Mouse (Mus musculus) MEL (cell line): ENCODE measurements at regions not wholly inside any gene's neighbourhood (a gene's known extent, or its start where the extent isn't known, plus 50 kb on each side); places are given as distances from the start of the nearest gene placed in this dataset.

Experiments used
- DNase-seq: peaks from one replicate; pipeline ENCODE4 v3.0.0; 2011; ENCODE audit warnings: low read depth, low spot score
- H3K27ac ChIP-seq: 2 replicates; pipeline ENCODE4 v1.5.1; 2012; ENCODE audit warnings: low read depth, mild to moderate bottlenecking, control low read depth, low read length, moderate library complexity; ENCODE audit not compliant: control insufficient read depth
- H3K27me3 ChIP-seq, 2 experiments: fragments of 150-350 bp in 1 of 2; sonication (generic) in 1 of 2; 2 replicates each; pipeline ENCODE4 v1.6.1; 2012; ENCODE audit warnings: low read length in 2 of 2, mild to moderate bottlenecking in 2 of 2, improper control_type of control experiment in 1 of 2, moderate library complexity in 1 of 2; ENCODE audit not compliant: insufficient read depth in 2 of 2, control insufficient read depth in 1 of 2
- H3K36me3 ChIP-seq, 2 experiments: 2 replicates each; pipeline ENCODE4 v1.6.1; 2012 to 2014; ENCODE audit warnings: low read length in 2 of 2, improper control_type of control experiment in 1 of 2, inconsistent platforms in 1 of 2, mild to moderate bottlenecking in 1 of 2; ENCODE audit not compliant: insufficient read depth in 2 of 2, control insufficient read depth in 1 of 2
- H3K4me1 ChIP-seq, 2 experiments: fragments of 150-350 bp in 1 of 2; sonication (generic) in 1 of 2; 2 replicates each; pipeline ENCODE4 v1.6.1; 2012; ENCODE audit warnings: low read length in 2 of 2, improper control_type of control experiment in 1 of 2, mild to moderate bottlenecking in 1 of 2; ENCODE audit not compliant: insufficient read depth in 2 of 2, control insufficient read depth in 1 of 2
- H3K4me3 ChIP-seq, 2 experiments: fragments of 150-350 bp in 1 of 2; sonication (generic) in 1 of 2; 2 replicates each; pipeline ENCODE4 v1.5.1; 2012; ENCODE audit warnings: low read depth in 2 of 2, low read length in 2 of 2, mild to moderate bottlenecking in 2 of 2, moderate library complexity in 2 of 2, control low read depth in 1 of 2, improper control_type of control experiment in 1 of 2; ENCODE audit not compliant: control insufficient read depth in 1 of 2, insufficient read depth in 1 of 2
- H3K79me2 ChIP-seq: 2 replicates; pipeline ENCODE4 v1.6.1; 2012; ENCODE audit warnings: mild to moderate bottlenecking, low read length, moderate library complexity; ENCODE audit not compliant: control insufficient read depth, poor library complexity, insufficient read depth
- H3K9ac ChIP-seq: 2 replicates; pipeline ENCODE4 v1.6.1; 2012; ENCODE audit warnings: low read depth, mild to moderate bottlenecking, control low read depth, low read length, moderate library complexity; ENCODE audit not compliant: control insufficient read depth, poor library complexity, severe bottlenecking
- H3K9me3 ChIP-seq: fragments of 150-350 bp; sonication (generic); replicated peaks from 2 replicates; pipeline ENCODE4 v1.6.1; 2012; ENCODE audit warnings: mild to moderate bottlenecking, low read length, improper control_type of control experiment, moderate library complexity; ENCODE audit not compliant: insufficient read depth
- CHD1 ChIP-seq: IDR thresholded peaks from 2 replicates; pipeline ENCODE4 v1.6.1; 2012; ENCODE audit warnings: low read depth, mild to moderate bottlenecking, inconsistent platforms, low read length, improper control_type of control experiment
- CHD2 ChIP-seq: IDR thresholded peaks from 2 replicates; pipeline ENCODE4 v1.6.1; 2011; ENCODE audit warnings: low read length, improper control_type of control experiment
- E2F4 ChIP-seq: IDR thresholded peaks from 2 replicates; pipeline ENCODE4 v1.6.1; 2011; ENCODE audit warnings: low read depth, low read length, improper control_type of control experiment, borderline replicate concordance
- ELF1 ChIP-seq: IDR thresholded peaks from 2 replicates; pipeline ENCODE4 v1.6.1; 2014; ENCODE audit warnings: low read depth, mild to moderate bottlenecking, inconsistent platforms, low read length, improper control_type of control experiment, moderate library complexity
- EP300 ChIP-seq, 2 experiments: IDR thresholded peaks; 2 replicates each; pipeline ENCODE4 v1.6.1; 2011; ENCODE audit warnings: improper control_type of control experiment in 2 of 2, low read length in 2 of 2, low read depth in 1 of 2, mild to moderate bottlenecking in 1 of 2
- GABPA ChIP-seq: IDR thresholded peaks from 2 replicates; pipeline ENCODE4 v1.6.1; 2012; ENCODE audit warnings: low read depth, mild to moderate bottlenecking, inconsistent platforms, low read length, improper control_type of control experiment, moderate library complexity
- GATA1 ChIP-seq: IDR thresholded peaks from 2 replicates; pipeline ENCODE4 v1.6.1; 2011; ENCODE audit warnings: low read depth, low read length, improper control_type of control experiment
- MAFK ChIP-seq: IDR thresholded peaks from 2 replicates; pipeline ENCODE4 v1.6.1; 2011; ENCODE audit warnings: low read depth, mild to moderate bottlenecking, low read length, improper control_type of control experiment, borderline replicate concordance
- MAX ChIP-seq: IDR thresholded peaks from 2 replicates; pipeline ENCODE4 v1.6.1; 2011; ENCODE audit warnings: low read length, improper control_type of control experiment
- MAZ ChIP-seq: IDR thresholded peaks from 2 replicates; pipeline ENCODE4 v1.6.1; 2012; ENCODE audit warnings: low read depth, mild to moderate bottlenecking, inconsistent platforms, low read length, improper control_type of control experiment
- MEF2A ChIP-seq: IDR thresholded peaks from 2 replicates; pipeline ENCODE4 v1.6.1; 2014; ENCODE audit warnings: low read depth, mild to moderate bottlenecking, inconsistent platforms, low read length, improper control_type of control experiment; ENCODE audit not compliant: poor library complexity, insufficient replicate concordance, severe bottlenecking; ENCODE audit errors: extremely low read depth
- MXI1 ChIP-seq: IDR thresholded peaks from 2 replicates; pipeline ENCODE4 v1.6.1; 2011; ENCODE audit warnings: mild to moderate bottlenecking, low read depth, low read length, improper control_type of control experiment
- MYB ChIP-seq: IDR thresholded peaks from 2 replicates; pipeline ENCODE4 v1.6.1; 2011; ENCODE audit warnings: mild to moderate bottlenecking, low read depth, low read length, improper control_type of control experiment
- POLR2AphosphoS2 ChIP-seq: IDR thresholded peaks from 2 replicates; pipeline ENCODE4 v1.6.1; 2011; ENCODE audit warnings: low read length, improper control_type of control experiment
- TBP ChIP-seq: IDR thresholded peaks from 2 replicates; pipeline ENCODE4 v1.8.0; 2011; ENCODE audit warnings: low read depth, low read length, improper control_type of control experiment
- UBTF ChIP-seq: IDR thresholded peaks from 2 replicates; pipeline ENCODE4 v1.6.1; 2012; ENCODE audit warnings: low read depth, mild to moderate bottlenecking, inconsistent platforms, low read length, improper control_type of control experiment, moderate library complexity, borderline replicate concordance; ENCODE audit not compliant: insufficient read depth
- ZC3H11A ChIP-seq: IDR thresholded peaks from 2 replicates; pipeline ENCODE4 v1.6.1; 2012; ENCODE audit warnings: low read depth, mild to moderate bottlenecking, inconsistent platforms, low read length, improper control_type of control experiment
- ZNF384 ChIP-seq: IDR thresholded peaks from 2 replicates; pipeline ENCODE4 v1.6.1; 2012; ENCODE audit warnings: low read depth, mild to moderate bottlenecking, inconsistent platforms, low read length, improper control_type of control experiment

DNA sequence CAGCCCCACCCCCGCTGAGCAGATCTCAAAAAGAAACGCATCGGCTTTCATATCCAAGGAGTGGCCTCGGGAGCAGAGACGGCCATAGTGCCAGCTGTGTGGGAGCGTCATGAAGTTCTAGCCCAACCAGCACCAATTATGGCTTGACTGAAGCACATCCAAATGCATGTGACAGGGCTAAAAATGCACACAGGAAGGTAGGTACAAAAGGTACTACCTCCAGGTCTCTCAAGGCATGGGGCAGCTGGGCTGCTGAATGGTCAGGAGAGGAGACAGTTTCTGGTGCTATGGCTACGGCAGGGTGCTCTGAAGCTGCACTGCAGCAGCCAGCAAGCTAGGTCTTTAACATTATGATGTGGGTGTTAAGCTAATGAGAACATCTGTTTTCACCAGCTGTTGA lies 83.1 kb upstream of the Col1a2 start:
- Histone ChIP-seq H3K4me3 (no peak overlapping the region), H3K4me1 (no peaks in the 10 kb centered on the region), H3K9ac (no peak overlapping the region), H3K27ac (no peak overlapping the region), H3K36me3 (no peaks in the 10 kb centered on the region), H3K27me3 (no peaks in the 10 kb centered on the region), H3K79me2 (no peaks in the 10 kb centered on the region), H3K9me3 (no peaks in the 10 kb centered on the region)
- no peak for TF ChIP-seq UBTF
- TF ChIP-seq MYB, result no peak
- TF ChIP-seq MAX, result no peak
- TF ChIP-seq MAFK, result no peak
- no peak for TF ChIP-seq E2F4
- no peak for TF ChIP-seq GABPA
- no peak for TF ChIP-seq ELF1
- TF ChIP-seq ZC3H11A, result no peak
- TF ChIP-seq CHD1, result no peak
- no peak for TF ChIP-seq GATA1
- no peak for TF ChIP-seq MXI1
- no peak for DNase-seq

DNA sequence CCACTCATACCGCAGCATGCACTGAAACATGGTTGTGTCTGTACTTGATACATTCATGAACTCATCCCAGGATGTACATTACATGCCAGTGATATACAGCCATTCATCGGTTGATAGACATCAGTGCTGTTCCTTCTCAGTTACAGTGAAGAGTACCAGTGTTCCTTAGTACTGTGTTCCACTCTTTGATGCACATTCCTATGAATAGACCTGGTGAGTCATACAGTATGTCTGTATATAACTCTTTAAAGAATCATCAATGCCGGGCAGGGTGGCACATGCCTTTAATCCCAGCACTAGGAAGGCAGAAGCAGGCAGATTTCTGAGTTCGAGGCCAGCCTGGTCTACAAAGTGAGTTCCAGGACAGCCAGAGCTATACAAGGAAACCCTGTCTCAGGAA lies 77.5 kb upstream of the Col1a2 start:
- no peaks in the 10 kb centered on the region for H3K9me3 ChIP-seq
- no peak overlapping the region for H3K4me3 ChIP-seq
- no peaks in the 10 kb centered on the region for H3K27me3 ChIP-seq
- H3K4me1 ChIP-seq, result no peaks in the 10 kb centered on the region; a peak in 1 of 4 replicates
- no peak overlapping the region for H3K27ac ChIP-seq
- H3K9ac ChIP-seq, result no peak overlapping the region
- no peaks in the 10 kb centered on the region for H3K79me2 ChIP-seq
- H3K36me3 ChIP-seq, result peaks cover 0 to 7% of the 10 kb centered on the region in 2 experiments; a peak in 2 of 4 replicates
- DNase-seq, result no peak
- TF ChIP-seq EP300 (IDR thresholded peaks at IDR 0.05; ENCODE audit: low read depth in 1 of 2, low read length in 2 of 2) (no peak), CHD2 (no peak), MAZ (no peak), TBP (no peak), POLR2AphosphoS2 (no peak), ZC3H11A (no peak), MEF2A (no peak), ZNF384 (no peak)
- TF ChIP-seq, all 39 proteins: peak for 0
